Mouse (Mus musculus): Measurements from ENCODE around the gene Gm2a.
"Not testable (repeated sequence)": the region's sequence is repeated elsewhere in the genome, so short reads cannot be mapped to it uniquely, and the experiment has no call there.

Gene Gm2a

DNA sequence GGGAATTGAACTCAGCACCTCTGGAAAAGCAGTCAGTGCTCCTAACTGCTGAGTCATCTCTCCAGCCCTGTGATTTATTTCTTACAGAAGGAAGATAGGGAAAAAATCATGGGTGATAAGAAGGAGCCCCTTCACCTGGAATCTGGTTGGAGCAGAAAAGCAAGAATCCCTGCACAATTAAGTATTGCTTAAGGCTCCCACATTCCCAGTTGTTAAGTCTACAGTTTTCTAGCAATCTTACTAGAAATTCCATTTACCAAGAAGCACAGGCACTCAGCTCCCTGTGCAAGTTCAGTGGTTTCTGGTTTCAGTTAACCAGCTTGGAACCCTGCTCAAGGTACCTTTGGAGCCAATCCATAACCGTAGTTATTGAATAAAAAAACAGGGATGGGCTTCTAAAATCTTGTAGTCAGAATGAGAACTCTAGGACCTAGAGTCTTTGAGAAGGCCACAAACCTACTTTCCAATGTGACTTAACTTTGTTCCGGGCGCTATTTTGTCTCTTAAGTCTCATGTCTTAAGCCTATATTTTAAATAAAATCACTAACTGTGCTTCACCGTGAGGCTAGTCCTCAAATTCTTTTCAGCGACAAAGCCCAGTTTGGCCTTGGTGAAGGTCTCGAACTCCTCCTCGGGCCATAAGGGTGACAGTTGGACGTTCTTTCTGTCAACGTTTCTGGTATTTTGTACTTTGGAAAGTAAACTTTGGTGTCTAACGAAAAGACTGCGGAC lies 1.0 kb upstream of the Gm2a start:
- no peak for DNase-seq (ENCODE audit: low spot score)

DNA sequence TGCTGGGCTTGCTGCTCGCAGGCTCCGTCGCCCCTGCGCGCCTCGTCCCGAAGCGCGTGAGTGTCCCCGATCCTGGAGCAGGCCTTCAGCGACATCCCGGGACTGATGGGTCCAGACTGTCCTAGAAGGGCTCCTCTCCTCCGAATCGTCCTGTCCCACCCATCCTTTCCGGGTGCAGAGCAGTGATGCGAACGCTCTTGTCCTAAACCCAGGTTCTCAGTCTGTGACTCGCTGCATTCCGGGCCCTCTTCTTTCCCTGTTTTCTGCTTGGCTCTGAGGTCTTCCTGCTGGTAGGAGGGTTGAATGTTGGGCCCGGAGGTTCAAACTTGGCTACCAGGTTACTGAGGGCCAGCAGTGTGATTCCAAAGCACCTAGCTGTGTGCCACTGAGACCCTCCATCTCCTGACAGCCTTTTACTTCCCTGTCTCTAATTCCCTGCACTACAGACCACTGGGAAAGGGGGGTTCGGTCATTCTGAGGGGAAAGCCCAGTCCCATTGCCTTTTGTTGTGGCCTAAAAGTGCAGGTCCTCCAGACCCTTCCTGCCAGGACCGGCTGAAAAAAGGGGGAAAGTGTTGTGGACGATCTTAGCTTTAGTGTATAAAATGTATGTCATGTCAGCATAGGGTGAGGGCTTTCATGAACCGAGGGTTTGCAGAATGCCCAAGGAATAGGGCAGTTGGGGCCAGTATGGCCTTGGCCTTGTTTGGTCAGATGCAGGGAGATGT lies 437 bp downstream of the Gm2a start:
- DNase-seq (ENCODE audit: low spot score), result no peak

DNA sequence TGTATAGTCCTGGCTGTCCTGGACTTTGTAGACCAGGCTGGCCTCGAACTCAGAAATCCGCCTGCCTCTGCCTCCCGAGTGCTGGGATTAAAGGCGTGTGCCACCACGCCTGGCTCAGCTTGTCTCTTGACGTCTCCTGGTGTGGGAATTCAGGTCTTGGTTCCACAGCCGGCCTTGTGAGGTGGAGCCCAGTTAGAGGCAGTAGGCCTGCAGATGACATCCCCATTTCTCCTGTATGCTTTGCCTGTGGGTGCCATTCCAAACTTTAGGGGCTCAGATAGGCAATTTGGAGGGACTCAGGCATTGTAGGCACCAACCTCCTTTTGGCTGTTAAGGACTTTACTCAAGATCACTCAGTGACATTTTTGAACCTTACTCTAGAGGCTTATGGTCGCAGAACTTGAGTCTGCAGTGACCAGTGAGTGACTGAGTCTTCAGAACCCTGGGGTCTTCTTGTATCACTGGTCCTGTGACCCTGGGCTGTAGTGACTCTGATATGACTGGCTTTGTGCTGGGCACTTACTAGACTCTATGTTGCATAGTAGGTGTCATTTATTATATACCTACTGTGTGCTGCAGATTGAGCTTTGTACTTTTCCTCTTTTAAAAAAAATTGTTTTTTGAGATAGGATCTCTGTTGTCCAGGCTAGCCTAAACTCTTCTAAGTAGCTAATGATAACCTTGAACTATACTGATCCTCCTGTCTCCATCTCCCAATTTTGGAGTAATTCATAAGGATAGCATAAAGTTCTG lies 1.3 kb downstream of the Gm2a start:
- DNase-seq (ENCODE audit: low spot score), result no peak

DNA sequence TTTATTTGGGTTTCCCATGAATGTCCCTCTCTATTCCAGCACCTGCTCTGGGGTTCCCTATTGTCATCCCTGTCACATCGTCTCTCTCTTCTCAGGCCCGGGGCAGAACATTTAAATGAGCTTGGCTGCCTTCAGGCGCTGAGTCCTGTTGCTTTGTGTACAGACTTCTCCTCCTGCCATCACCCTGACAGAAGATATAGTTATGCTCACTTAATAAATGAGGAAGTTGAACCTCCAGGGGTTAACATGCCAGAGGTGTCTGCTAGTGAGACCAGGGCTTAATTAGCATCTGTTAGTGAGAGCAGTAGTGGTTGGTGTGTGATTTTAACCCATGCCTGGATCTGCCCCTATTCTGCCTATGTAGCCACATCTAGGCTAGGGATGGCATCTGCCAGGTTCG lies 2.0 kb downstream of the Gm2a start:
- no peak for DNase-seq (ENCODE audit: low spot score)

DNA sequence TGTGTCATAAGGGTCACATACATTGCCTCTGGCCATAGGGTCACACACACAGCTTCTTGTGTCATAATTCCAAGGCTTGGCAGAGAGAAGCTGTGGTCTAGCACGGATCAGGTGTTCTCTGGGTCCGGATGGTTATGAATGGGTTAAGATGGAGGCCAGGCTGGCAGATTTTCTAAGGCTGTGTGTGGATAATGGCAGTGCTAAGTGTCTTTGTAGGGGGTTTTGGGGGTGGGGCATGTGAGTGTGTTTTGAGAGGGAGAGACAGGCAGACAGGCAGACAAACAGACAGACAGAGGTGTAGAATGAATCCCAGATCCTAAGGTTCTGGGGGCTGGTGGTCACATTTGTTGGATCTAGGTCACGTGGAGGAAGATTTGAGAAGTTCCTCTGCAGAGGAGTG lies 4.1 kb downstream of the Gm2a start:
- no peak for DNase-seq (ENCODE audit: low spot score)

DNA sequence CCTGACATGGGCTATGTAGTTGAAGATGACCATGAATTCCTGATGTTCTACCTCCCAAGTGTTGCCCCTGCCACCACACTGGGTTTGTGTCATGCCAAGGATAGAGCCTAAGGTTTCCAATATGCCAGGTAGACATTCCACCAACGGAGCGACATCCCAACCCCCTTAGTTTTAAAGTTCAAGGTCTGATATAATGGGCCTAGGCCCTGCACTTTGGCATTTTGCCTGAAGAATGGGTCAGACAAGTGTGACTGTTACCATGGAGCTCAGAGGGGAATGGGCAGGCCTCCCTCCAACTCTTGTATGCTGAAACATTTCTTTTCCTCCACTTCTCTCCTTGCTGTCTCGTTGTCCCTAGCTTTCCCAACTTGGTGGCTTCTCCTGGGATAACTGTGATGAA lies 5.3 kb downstream of the Gm2a start:
- DNase-seq (ENCODE audit: low spot score), result no peak

DNA sequence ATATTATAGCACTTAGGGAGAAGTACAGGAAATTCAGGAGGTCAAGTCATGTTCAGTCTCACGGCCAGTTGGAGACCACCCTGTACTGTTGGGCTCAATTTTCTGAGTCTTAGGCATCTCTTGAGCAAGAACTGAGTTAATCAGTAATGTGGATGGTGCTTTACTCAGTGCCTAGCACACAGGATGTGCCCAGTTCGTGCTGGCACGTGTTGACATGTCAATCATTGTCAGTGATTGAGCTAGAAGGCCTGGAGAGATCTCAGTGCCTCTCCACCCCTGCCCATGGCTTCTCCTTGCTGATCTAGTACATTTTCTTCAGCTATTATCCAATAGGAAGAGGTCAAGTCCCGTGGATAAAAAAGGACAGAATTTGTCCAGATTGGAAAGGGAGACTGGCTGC lies 7.5 kb downstream of the Gm2a start:
- DNase-seq (ENCODE audit: low spot score), result no peak

DNA sequence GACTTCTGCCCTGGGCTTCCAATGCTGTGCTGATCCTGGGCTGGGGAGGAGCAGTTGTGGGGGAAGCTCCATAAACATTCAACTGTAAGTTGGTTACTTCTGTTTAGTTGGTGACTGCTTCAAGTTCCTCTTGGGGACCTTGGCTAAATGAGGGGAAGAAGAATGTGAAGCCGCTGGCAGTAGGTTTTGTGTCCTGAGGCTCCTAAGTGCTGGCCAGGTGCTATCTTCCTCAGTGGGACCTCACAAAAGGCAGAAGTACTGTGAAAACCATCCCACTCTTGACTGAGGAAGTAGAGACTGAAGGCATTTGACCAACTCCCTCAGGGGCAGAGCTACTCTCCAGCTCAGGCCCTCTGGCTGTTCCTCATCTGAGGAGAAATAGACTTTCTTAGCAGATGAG lies 8.7 kb downstream of the Gm2a start:
- DNase-seq (ENCODE audit: low spot score), result no peak

DNA sequence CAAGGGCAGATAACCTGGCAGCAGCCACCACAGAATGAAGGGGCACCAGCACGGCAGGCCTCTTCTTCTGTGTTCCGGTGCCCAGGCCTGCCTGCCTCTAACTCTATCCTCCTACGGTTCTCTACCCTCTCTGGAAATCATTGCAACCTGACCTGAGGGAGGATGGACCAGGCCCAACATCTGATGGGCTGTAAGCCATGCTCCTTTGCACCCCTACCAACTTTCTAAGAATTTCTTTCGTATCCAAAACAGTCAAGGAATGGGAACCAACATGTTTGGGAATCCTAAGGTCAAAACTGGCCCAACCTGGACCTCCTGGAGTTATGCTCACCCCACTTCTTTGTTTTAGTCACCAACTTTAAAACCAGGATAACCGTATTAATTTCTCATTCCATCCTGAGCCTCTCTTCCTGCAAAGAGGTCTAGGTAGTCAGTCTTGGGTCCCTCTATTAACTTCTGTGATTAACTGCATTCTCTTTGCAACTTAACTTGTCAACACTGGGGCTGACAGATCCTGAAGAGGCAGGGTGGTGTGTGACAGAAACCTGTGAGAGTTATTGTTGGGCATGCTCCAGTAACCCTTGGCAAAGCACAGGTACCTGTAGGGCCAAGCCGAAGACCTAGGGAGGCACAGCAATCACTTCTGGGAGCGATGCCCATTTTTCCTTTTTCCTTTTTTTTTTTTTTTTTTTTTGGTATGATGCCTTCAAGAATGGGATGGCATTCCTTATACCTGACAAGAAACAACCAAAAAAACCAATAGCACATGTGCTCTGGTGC lies 11.8 kb downstream of the Gm2a start:
- no peak for DNase-seq (ENCODE audit: low spot score)

DNA sequence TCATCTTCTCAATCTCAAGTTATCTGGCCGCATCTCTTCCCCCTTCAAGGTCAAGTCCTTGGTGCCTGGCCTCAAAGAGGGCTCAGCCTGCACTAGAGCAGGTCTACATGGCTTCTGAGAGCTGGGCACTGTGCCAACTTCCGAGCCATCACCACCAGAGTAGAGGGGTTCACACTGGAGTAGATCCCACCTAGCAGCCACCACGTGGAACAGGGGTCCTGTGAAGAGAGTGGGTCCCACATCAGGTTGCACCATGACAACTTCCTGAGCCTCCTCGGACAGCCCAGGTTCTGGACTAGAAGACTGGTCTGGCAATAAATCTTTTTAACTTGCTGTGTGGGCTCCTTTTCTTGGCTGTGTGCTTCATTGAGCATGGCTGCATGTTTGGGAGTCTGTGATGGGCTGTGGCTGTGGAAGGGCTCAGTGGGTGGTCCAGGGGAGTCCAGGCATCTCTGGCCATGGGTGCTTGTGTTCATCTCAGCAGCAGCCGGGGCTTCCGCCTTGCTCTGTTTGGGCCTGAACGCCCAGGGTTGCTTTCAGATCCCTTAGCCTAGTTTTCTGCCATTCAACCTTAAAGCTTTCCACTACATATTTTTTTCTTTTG lies 12.8 kb downstream of the Gm2a start:
- DNase-seq (ENCODE audit: low spot score), result no peak

DNA sequence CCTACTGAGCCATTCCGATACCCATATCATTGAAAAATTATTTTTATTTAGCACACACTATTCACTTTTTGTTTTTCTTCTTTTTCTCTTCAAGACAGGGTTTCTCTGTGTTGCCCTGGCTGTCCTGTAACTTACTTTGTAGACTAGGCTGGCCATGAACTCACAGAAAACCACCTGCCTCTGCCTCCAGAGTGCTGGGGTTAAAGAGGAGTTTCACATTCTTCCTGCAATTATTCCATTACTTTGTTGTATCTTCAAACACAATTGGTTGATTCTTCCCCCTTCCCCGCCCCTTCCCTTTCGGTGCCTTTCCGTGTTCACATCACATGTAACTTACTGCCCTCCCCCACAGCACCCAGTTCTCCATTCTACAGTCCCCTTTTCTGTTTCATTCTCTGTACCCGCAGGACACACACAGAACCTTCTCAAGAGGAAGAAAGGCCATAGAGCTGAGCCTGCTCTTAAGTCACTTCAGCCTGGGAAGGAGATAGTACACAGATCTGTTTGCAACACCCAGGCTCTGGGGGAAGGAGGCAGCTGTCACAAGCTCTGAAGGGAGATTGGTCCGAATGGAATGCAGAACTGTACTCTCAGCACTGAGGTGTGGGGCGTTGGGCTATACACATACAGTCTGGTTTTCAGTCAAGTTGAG lies 15.4 kb downstream of the Gm2a start:
- DNase-seq (ENCODE audit: low spot score), result peak; percentile 21

DNA sequence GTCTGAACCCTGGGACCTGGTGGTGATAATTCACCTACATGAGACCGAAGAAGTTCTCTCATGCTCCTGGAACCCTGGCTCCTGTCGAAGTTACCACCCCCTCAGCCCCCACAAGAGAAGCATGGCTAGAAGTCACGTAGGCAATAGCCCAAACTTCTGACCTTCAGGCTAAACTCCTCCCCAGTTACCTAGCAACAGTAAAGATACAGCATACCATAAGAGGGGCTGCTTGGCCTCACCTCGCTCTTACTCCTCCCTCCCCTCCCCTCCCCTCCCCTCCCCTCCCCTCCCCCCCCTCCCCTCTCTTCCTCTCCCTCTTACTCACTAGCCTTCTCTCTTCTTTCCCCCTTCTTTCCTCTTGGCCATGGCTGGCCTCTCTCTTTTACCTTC lies 15.9 kb downstream of the Gm2a start:
- not testable (repeated sequence) for DNase-seq (ENCODE audit: low spot score)

DNA sequence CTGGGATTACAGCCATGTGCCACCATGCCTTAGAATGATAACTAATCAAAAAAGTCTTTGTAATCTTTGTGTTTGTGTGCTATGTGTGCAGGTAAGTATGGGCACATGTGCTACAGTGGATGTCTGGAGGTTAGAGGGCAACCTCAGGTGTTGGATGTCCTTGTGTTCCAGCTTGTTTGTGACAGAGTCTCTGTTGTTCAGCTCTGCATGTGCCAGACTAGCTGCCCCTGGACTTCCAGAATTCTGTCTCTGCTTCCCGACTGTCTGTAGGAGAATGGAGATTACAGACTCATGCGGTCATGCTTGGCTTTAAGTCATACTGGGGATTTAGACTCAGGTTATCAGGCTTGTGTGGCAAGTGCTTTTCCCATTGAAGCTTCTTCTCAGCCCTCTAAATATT lies 16.4 kb downstream of the Gm2a start:
- no peak for DNase-seq (ENCODE audit: low spot score)

DNA sequence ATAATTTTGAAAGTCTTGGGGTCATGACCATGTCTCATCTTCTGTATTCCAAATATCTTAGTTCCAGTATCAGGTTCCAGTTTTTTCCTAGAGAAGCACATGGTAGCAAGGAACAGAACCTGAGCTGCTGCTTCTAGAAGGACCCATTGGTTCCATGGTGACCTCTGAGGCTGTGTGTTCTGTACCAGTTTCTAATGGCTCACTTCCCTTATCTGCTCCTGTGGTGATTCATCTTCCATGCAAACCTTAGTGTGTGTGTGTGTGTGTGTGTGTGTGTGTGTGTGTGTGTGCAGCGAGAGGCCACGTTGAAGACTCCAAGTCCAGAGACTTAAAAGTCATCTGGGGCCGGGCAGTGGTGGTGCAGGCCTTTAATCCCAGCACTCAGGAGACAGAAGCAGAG lies 18.1 kb downstream of the Gm2a start:
- no peak for DNase-seq (ENCODE audit: low spot score)

DNA sequence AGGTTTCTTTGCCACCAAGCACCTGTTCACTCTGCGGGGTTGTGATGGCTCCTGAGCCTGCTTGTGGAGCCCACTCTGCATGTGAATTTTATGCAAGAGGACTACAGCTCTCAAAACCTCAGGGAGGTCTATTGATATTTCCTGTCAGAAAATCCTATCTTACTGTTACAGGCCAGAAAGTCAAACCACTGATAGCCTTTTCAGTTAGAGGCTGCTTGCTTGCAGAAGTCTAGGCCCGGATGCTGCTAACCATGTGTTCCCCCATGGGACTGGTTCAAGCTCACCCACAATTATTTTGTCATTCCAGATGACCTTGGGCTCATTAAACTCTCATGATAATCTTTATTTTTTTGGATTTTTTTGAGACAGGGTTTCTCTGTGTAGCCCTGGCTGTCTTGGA lies 19.1 kb downstream of the Gm2a start:
- DNase-seq (ENCODE audit: low spot score), result no peak

DNA sequence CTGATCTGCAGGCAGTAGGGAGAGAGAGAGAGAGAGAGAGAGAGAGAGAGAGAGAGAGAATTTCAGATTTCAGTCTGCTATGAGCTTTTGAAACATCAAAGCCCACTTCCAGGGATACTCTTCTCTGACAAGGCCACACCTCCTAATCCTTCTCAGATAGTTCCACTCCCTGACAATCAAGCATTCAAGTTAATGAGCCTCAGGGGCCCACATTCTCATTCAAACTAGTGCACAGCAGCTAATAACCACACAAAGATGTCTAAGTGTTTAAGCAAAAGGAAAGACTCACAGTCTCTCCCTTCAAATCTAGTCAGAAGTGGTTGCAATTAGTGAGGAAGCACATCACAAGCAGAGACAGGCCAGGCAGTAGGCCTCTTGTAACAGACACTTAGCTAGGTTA lies 22.4 kb downstream of the Gm2a start:
- DNase-seq (ENCODE audit: low spot score), result no peak

DNA sequence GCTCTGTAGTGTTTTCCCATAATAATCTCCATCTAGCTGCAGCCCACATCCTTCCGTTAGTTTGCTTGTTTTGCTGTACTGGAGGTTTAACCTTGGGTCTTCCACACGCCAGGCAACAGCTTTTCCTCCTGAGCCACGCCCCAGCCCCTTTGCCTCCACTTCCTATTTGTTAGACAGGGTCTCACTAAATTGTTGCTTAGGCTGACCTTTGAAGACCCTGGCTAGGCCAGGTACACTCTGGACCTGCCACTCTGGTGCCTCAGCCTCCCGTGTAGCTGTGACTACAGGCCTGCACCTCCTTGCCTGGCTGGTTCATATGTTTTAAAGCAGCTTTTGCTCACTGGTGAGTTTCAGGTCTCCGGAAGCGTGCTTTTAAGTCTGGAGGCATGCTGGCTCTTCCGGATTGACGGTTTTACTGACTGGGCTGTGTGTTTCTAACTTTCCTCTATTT lies 22.9 kb downstream of the Gm2a start:
- DNase-seq (ENCODE audit: low spot score), result no peak

DNA sequence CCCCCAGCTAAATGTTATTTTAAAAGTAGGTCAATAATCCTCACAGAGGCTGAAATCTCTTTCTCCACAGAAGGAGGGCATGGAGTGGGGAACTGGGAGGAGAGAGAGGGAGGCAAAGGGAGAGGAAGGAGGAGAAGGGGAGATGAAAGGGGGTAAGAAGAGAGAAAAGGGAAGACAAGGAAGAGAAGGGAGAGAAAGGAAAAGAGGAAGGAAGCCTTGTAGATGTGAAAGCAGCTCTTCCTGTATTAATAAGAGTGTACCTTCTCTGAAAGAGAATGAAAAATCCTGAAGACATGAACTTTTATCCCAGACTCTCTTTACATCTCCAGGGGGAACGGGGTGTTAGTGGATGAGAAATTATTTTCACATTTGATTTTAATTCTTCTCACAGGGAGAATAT lies 23.5 kb downstream of the Gm2a start:
- no peak for DNase-seq (ENCODE audit: low spot score)

DNA sequence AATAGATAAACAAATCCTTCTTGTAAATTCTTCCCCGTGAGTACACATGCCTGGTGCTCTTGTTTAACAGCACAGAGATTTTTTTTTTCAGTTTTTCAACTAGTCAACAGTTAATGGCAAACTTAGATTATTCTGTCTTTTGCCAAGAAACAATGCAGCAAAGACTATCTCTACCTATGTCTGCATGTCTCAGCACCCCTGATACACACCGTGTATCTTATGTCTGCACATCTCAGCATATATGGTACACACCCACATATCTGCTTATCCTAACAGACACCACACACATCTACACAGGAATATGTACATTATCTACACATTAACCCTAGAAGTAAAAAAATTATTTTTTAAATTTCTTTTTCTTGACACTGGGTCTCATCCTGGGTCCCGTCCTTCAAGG lies 28.7 kb downstream of the Gm2a start:
- DNase-seq (ENCODE audit: low spot score), result no peak

DNA sequence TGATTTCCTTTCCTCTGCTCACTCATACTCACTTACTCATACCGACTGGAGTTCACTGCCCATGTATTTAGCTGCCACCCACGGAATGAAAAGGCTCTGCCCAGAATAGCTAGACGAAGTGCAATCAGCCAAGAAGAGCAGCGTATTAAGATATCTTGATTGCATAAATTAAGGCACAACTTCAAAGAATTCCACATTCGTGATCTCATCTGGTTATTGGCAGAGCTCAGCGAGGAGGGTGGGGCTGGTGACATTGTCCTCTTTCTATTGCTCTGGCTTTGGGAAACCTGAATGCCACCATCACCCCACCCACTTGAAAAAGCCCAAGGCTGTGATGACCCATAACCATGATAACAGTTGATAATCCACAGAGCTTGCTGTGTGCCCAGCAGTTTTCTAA lies 30.0 kb downstream of the Gm2a start:
- no peak for DNase-seq (ENCODE audit: low spot score)

DNA sequence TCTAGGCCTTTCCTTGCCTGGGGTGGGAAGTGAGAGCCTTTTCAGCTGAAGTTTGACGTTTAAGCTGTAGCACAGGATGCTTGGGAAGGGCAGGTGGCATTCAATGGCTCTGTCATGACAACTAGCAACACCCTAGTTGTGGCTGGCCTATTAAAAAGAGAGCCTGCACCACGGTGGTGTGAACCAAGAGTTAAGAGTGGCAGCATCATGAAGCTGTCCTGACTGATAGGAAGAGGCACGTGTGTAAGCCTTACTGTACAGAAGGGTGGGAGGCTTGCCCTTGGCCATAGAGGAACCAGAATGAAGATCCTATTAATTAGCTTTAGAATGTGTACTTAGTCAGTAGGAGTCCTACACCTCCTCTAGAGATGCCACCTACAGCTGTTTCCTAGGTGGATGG lies 30.5 kb downstream of the Gm2a start:
- no peak for DNase-seq (ENCODE audit: low spot score)
